Mouse (Mus musculus) heart, postnatal 0 days (tissue): ENCODE results near the gene Il12b. TPM values are rescaled to one million over a fixed set of nuclear protein-coding genes. Genes with fewer than 3 reads are reported as not detected.

Source experiments
- ATAC-seq: fragments of 200-750 bp; cut with Nextera tagmentation; 2 replicates; pipeline ENCODE4 v1.8.0; 2017; ENCODE audit warnings: low read depth, moderate number of reproducible peaks, moderate library complexity; ENCODE audit not compliant: insufficient read depth
- DNase-seq: peaks from one replicate; pipeline ENCODE4 v3.0.0-alpha.2; 2016; ENCODE audit warnings: low spot score
- H3K27ac ChIP-seq: fragments of 300-500 bp; sonication (generic); 2 replicates; pipeline ENCODE4 v1.5.1; 2014; ENCODE audit warnings: low read depth, mild to moderate bottlenecking
- H3K27me3 ChIP-seq: fragments of 300-500 bp; sonication (generic); 2 replicates; pipeline ENCODE4 v1.6.1; 2014; ENCODE audit warnings: low read length, mixed read lengths; ENCODE audit not compliant: control insufficient read depth, insufficient read depth
- H3K36me3 ChIP-seq: fragments of 300-500 bp; sonication (generic); replicated peaks from 2 replicates; pipeline ENCODE4 v1.6.1; 2014; ENCODE audit warnings: low read length, mixed read lengths; ENCODE audit not compliant: control insufficient read depth, insufficient read depth
- H3K4me1 ChIP-seq: fragments of 300-500 bp; sonication (generic); 2 replicates; pipeline ENCODE4 v1.6.1; 2014; ENCODE audit warnings: antibody characterized with exemption; ENCODE audit not compliant: control insufficient read depth, insufficient read depth
- H3K4me2 ChIP-seq: fragments of 300-500 bp; sonication (generic); 2 replicates; pipeline ENCODE4 v1.6.1; 2014; ENCODE audit warnings: low read depth, mild to moderate bottlenecking, low read length, moderate library complexity
- H3K4me3 ChIP-seq: fragments of 300-500 bp; sonication (generic); 2 replicates; pipeline ENCODE4 v1.5.1; 2014; ENCODE audit warnings: low read depth, low read length
- H3K9ac ChIP-seq: fragments of 300-500 bp; sonication (generic); replicated peaks from 2 replicates; pipeline ENCODE4 v1.6.1; 2014; ENCODE audit warnings: low read depth, low read length, mixed read lengths
- H3K9me3 ChIP-seq: fragments of 300-500 bp; sonication (generic); replicated peaks from 2 replicates; pipeline ENCODE4 v1.6.1; 2016; ENCODE audit warnings: low read length; ENCODE audit not compliant: control insufficient read depth
- CTCF ChIP-seq: IDR thresholded peaks from 2 replicates; pipeline ENCODE4 v1.5.1; 2016; ENCODE audit warnings: antibody characterized with exemption, control low read depth, low read depth
- EP300 ChIP-seq: IDR thresholded peaks from 2 replicates; pipeline ENCODE4 v1.6.1; 2016; ENCODE audit warnings: antibody characterized with exemption, low read depth
- WGBS: fragments of 180-500 bp; shearing (Covaris S2); extraction: QIAGEN DNeasy Blood & Tissue Kit; methylation state at CpG from one replicate; pipeline ENCODE4 v1.1.7; 2014; 5-methylcytosine and 5-hydroxymethylcytosine counted together
- polyA plus RNA-seq: library from polyadenylated mRNA; unstranded; fragments of >200 nt; fragmentation: Nextera tagmentation; extraction: Ambion mirVana; gene quantifications from 2 replicates; pipeline ENCODE4 v1.2.1, GENCODE M21; 2015
- total RNA-seq: library from RNA; depleted of rRNA; stranded (reverse); fragments of >200 nt; gene quantifications from 2 replicates; pipeline ENCODE4 v1.2.3, GENCODE M21; 2014; ENCODE audit warnings: low replicate concordance

Il12b gene
- total and polyA plus RNA-seq, 2 experiments from 2014 or later = not detected

DNA sequence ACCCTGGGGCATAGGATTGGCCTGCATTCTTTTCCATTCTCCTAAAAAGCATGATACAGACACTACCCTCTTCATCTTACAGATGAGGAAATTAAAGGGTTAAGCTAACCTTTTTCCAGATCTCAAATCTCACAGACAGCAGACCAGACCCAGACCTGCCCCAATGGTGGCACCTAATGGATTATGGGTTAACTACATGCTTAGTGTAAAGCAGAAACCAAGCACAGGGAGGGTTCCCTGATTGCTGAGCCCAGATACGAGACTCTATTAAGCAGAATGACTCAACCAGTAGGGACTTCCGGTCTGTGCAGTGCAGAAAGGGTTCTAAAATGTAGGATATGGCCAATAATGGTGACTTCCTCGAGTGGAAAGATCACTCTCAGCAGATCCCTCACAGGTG, 10.6 kb downstream of the Il12b start:
- no peak overlapping the region for H3K4me3 ChIP-seq
- H3K27me3 ChIP-seq = no peaks in the 10 kb centered on the region
- 36% methylated on average over 3 of the region's 3 CpGs for WGBS
- no peaks in the 10 kb centered on the region for H3K9me3 ChIP-seq
- H3K36me3 ChIP-seq = no peaks in the 10 kb centered on the region
- H3K4me2 ChIP-seq = no peak overlapping the region
- H3K4me1 ChIP-seq = no peaks in the 10 kb centered on the region
- no peak for DNase-seq
- no peak overlapping the region for H3K9ac ChIP-seq
- ATAC-seq = no peak
- TF ChIP-seq CTCF (no peak), EP300 (no peak)
- H3K27ac ChIP-seq = no peak overlapping the region

DNA sequence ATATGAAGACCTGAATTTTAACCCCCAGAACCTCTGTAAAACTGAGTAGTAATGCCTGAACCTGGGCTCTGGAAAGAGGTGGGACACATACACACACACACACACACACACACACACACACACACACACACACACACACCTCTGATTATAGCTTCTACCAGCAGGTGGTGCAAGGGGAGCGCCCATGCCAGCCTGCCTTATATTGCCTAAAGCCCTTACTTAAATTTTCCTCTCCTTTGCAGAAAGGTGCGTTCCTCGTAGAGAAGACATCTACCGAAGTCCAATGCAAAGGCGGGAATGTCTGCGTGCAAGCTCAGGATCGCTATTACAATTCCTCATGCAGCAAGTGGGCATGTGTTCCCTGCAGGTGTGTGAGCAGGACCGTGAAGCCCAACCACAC, 12.4 kb downstream of the Il12b start:
- H3K9ac ChIP-seq = no peak overlapping the region
- no peak overlapping the region for H3K4me3 ChIP-seq
- no peak overlapping the region for H3K4me2 ChIP-seq
- H3K36me3 ChIP-seq = no peaks in the 10 kb centered on the region
- H3K9me3 ChIP-seq = no peaks in the 10 kb centered on the region
- 76% methylated on average over 8 of the region's 8 CpGs for WGBS
- no peaks in the 10 kb centered on the region for H3K4me1 ChIP-seq
- no peak overlapping the region for H3K27ac ChIP-seq
- DNase-seq (no peak), ATAC-seq (no peak)
- TF ChIP-seq EP300 = no peak
- peak; percentile 40 for TF ChIP-seq CTCF
- no peaks in the 10 kb centered on the region for H3K27me3 ChIP-seq

DNA sequence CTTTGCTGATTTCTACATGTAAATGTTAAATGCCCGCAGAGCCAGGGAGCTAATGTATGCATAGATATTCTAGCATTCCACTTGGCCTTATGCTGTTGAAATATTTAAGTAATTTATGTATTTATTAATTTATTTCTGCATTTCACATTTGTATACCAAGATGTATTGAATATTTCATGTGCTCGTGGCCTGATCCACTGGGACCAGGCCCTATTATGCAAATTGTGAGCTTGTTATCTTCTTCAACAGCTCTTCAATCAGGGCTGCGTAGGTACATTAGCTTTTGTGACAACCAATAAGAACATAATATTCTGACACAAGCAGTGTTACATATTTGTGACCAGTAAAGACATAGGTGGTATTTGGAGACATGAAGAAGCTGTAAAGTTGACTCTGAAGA, 13.5 kb downstream of the Il12b start:
- Histone ChIP-seq H3K36me3 (no peaks in the 10 kb centered on the region), H3K27me3 (no peaks in the 10 kb centered on the region), H3K4me1 (no peaks in the 10 kb centered on the region), H3K9me3 (no peaks in the 10 kb centered on the region), H3K4me3 (no peak overlapping the region), H3K9ac (no peak overlapping the region), H3K4me2 (no peak overlapping the region), H3K27ac (no peak overlapping the region)
- no peak for DNase-seq
- ATAC-seq = no peak
- no peak for TF ChIP-seq EP300
- no peak for TF ChIP-seq CTCF
- WGBS = 80% methylated on average over 3 of the region's 3 CpGs

DNA sequence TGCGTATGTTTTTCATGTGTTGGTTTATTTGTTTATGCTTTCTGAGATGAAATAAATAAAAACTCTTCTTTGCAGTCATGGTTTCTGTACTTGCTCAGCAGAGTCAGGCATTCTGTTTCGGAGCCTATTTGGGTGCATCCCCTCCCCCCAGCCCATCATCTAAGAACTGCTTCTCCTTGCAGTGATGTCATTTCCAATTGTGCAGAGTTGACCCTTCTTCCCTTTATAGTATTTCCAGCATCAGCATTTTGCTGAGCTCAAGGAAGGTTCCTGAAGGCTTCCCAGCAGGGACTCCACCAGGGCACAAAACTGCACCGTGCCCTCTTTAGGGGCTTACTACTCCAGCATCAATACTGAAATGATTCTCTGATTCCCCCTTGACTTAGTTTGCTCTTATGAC, 14.7 kb downstream of the Il12b start:
- no peaks in the 10 kb centered on the region for H3K4me1 ChIP-seq
- 86% methylated on average over 3 of the region's 3 CpGs for WGBS
- no peaks in the 10 kb centered on the region for H3K9me3 ChIP-seq
- DNase-seq = no peak
- ATAC-seq = no peak
- H3K9ac ChIP-seq = no peak overlapping the region
- no peaks in the 10 kb centered on the region for H3K36me3 ChIP-seq
- H3K4me2 ChIP-seq = no peak overlapping the region
- TF ChIP-seq EP300 = no peak
- no peak for TF ChIP-seq CTCF
- no peaks in the 10 kb centered on the region for H3K27me3 ChIP-seq
- no peak overlapping the region for H3K4me3 ChIP-seq
- H3K27ac ChIP-seq = no peak overlapping the region

DNA sequence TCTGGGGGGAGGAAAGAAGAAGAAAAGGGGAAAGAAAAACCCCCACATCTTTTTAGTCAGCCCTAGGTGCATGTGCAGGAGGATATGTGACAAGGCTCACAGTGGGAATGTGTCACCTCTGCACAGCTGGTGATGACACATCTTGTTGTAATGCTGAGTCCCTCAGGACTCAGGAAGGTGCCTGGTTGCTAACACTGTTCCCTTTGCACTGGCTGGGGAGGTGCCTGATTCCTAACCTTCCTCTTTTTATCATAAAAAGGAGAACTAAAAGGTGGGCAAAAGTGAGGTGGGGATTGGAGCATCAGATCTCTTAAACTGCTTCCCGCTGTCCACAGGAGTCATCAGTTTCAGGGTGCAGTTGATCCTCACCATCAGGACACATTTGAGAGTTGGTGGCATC, 17.5 kb downstream of the Il12b start:
- H3K4me1 ChIP-seq = no peaks in the 10 kb centered on the region
- no peaks in the 10 kb centered on the region for H3K9me3 ChIP-seq
- H3K9ac ChIP-seq = no peak overlapping the region
- DNase-seq (no peak), ATAC-seq (no peak)
- TF ChIP-seq CTCF = no peak
- TF ChIP-seq EP300 = no peak
- H3K36me3 ChIP-seq = no peaks in the 10 kb centered on the region
- H3K4me3 ChIP-seq = no peak overlapping the region
- no peak overlapping the region for H3K4me2 ChIP-seq
- H3K27ac ChIP-seq = no peak overlapping the region
- 56% methylated on average over 1 of the region's 1 CpGs for whole genome bisulfite sequencing
- H3K27me3 ChIP-seq = no peaks in the 10 kb centered on the region

DNA sequence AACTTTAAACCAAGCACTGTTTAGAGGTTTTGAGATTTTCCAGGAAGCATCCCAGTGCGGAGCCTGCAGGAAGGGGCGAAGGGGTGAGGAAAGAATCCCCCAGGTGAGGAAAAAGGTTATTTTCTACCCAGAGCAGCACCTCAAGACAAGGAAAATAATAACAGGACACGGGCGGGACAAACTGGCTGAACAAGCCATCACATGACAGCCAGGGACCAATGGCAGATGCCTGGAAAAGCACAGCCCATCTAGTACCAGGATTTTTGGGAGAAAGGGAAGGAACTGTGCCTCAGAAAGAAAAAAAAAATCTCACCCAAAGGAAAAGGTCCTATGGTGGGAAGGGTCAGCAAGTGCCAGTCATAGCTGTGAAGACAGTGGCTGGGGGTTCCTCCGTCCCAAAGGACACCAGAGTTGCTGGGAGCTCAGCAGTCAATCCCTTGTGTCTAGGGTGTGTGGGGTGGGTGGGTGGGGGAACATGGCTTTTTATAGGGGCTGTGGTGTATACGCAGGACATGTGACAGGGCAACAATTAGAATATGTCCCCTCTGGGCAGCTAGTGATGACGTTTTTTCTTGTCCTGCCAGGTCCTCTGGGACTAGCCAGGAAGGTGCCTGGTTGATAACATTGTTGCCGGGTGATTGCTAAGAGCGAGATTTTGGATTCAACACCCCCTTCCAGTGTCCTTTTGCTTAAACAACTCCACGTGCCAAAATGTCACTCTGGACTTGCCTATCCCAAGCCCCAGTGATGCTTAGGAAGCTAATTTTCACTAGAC, 22.7 kb downstream of the Il12b start:
- no peak overlapping the region for H3K27ac ChIP-seq
- H3K27me3 ChIP-seq = no peaks in the 10 kb centered on the region
- no peaks in the 10 kb centered on the region for H3K4me1 ChIP-seq
- no peak overlapping the region for H3K4me3 ChIP-seq
- no peaks in the 10 kb centered on the region for H3K9me3 ChIP-seq
- no peaks in the 10 kb centered on the region for H3K36me3 ChIP-seq
- WGBS = 47% methylated on average over 10 of the region's 10 CpGs
- no peak for TF ChIP-seq CTCF
- TF ChIP-seq EP300 = no peak
- DNase-seq = peak; percentile 44
- H3K4me2 ChIP-seq = peak overlapping the region; percentile 41
- H3K9ac ChIP-seq = no peak overlapping the region
- ATAC-seq = peak; percentile 58
